Mouse (Mus musculus): ENCODE data around the gene Ralgapb.

GRCm38 (mm10) chr2:158373061-158373460 is 36.6 kb upstream of the Ralgapb start:
- no peak for TF ChIP-seq ZNF384 (IDR thresholded peaks at IDR 0.05; ENCODE audit: low read depth, low read length)
- TF ChIP-seq MAFK (IDR thresholded peaks at IDR 0.05; ENCODE audit: insufficient read depth, low read depth, low read length) = no peak
- TF ChIP-seq ZC3H11A (IDR thresholded peaks at IDR 0.05; ENCODE audit: borderline replicate concordance, low read depth, low read length) = no peak
- TF ChIP-seq HCFC1 (IDR thresholded peaks at IDR 0.05; ENCODE audit: borderline replicate concordance, insufficient read depth, low read length) = no peak
